Mouse (Mus musculus): ENCODE measurements around the gene Inafm1. TPM values are rescaled to one million over a fixed set of nuclear protein-coding genes. Genes with fewer than 3 reads are reported as not detected.

Inafm1 gene
- total and polyA plus RNA-seq, 3 experiments, result 1.5 to 9.5 (median 7.4) TPM

DNA sequence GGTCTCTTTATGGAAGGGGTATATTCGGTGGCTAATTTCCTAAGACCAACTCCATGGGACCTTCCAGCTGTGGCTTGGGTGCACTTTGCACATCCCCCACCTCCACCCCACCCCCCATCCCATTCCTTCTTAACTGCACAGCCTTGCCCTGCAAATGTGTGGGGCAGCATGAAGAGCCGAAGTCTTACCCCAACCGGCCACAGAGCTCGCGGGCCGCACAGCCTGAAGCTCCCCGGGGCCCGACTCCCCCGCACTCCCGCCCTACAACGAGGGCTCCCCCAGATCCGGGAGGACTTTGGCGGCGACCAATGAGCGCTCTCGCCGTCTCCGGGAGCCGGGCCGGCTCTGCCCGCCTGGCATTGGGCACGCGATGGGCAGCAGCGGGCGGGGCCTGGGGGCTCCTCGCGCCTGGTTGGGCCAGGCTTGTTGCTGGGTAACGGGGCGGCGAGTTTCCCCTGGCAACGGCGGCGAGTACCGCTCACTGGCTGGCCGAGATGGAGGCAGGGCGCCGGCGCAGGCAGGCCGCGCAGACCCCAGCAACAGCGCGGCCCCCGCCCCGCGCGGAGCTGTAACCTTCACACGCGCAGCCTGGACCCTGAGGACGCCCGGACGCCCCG lies 26.1 kb upstream of the Inafm1 start (continued):
- TF ChIP-seq USF2 (conservative IDR thresholded peaks at IDR 0.05; ENCODE audit: low read depth, low read length), result no peak

DNA sequence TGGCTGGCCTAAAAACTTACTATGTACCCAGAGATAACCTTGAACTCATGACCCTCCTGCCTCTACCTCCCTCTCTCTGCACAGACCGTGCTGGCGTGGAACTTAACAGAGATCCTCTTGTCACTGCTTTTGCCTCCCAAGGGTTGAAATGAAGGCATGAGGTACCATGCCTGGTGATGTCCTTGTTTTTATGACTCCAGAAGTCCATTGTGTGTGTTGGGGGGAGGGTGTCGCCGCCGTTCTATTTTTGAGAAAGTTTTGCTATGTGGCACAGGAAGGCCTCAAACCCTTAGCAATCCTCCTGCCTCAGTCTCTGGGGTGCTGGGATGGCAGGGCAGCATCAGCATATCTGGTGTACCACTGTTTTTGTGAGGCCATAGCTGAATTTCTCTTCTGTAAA lies 25.5 kb upstream of the Inafm1 start:
- H3K9me3 ChIP-seq (replicated peaks; ENCODE audit: low read length), result no peaks in the 10 kb centered on the region
- no peak overlapping the region for H3K4me3 ChIP-seq (replicated peaks in 1 of 3; ENCODE audit: low read depth in 2 of 3, low read length in 2 of 3, poor library complexity in 1 of 3)
- no peak for DNase-seq (ENCODE audit: extremely low read depth)
- H3K9ac ChIP-seq (ENCODE audit: insufficient read depth, low read depth), result no peak overlapping the region
- H3K27ac ChIP-seq (ENCODE audit: insufficient read depth, low read depth), result no peak overlapping the region
- no peak for TF ChIP-seq TBP (conservative IDR thresholded peaks at IDR 0.05; ENCODE audit: low read depth, low read length)
- TF ChIP-seq RAD21 (IDR thresholded peaks at IDR 0.05; ENCODE audit: low read depth, low read length), result no peak
- no peak for TF ChIP-seq POLR2A (IDR thresholded peaks at IDR 0.05; ENCODE audit: low read depth, low read length)
- no peak for TF ChIP-seq CTCF (conservative IDR thresholded peaks at IDR 0.05 in 1 of 2, IDR thresholded peaks at IDR 0.05 in 1 of 2; ENCODE audit: low read depth in 2 of 2, low read length in 2 of 2)
- no peak for TF ChIP-seq KAT2A (IDR thresholded peaks at IDR 0.05; ENCODE audit: insufficient replicate concordance, low read length)
- no peak for TF ChIP-seq ZMIZ1 (IDR thresholded peaks at IDR 0.05; ENCODE audit: low read depth, low read length)
- TF ChIP-seq JUN (IDR thresholded peaks at IDR 0.05; ENCODE audit: insufficient read depth, low read depth, low read length), result no peak
- no peak for TF ChIP-seq CHD1 (IDR thresholded peaks at IDR 0.05; ENCODE audit: low read depth, low read length)
- no peak for TF ChIP-seq USF1 (IDR thresholded peaks at IDR 0.05; ENCODE audit: low read depth, low read length)
- dilution Hi-C loops (cut with MboI; ENCODE audit: extremely low pct_ligation_motif_present, extremely low pct_unique_long_range_greater_than_20kb, low sequenced_read_pairs), result no loop called here
- H3K27me3 ChIP-seq (replicated peaks), result no peaks in the 10 kb centered on the region
- no peaks in the 10 kb centered on the region for H3K79me2 ChIP-seq (replicated peaks; ENCODE audit: control insufficient read depth, extremely low read depth, insufficient read depth, poor library complexity, severe bottlenecking)
- H3K4me2 ChIP-seq (ENCODE audit: insufficient read depth, low read depth, poor library complexity, severe bottlenecking), result no peak overlapping the region
- H3K4me1 ChIP-seq (ENCODE audit: control insufficient read depth in 1 of 2, insufficient read depth in 2 of 2), result peaks cover 16 to 31% of the 10 kb centered on the region in 2 experiments
- in situ Hi-C loops (cut with MboI; ENCODE audit: low pct_ligation_motif_present, low pct_unique_long_range_greater_than_20kb, low sequenced_read_pairs), result no loop called here
- H3K36me3 ChIP-seq (replicated peaks in 1 of 2; ENCODE audit: control insufficient read depth in 1 of 2, insufficient read depth in 1 of 2, low read length in 1 of 2), result no peaks in the 10 kb centered on the region

DNA sequence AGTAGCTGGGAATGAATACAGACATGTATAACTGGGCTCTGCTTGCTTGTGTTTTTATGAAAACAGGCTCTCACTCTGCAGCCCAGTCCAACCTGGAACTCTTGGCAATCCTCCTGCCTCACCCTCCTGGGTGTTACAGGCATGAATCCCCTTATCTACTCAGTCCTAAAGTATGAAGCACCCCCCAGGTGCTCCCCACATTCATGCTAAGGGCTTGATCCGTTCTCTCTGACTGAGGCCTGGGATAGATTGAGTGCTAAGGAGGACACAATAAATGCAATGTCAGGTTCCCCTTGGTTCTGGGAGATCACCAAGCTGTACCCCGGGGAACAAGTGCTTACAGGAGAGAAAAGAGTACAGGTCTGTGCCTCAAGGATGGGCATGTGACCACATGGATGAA lies 24.2 kb upstream of the Inafm1 start:
- dilution Hi-C loops (cut with MboI; ENCODE audit: extremely low pct_ligation_motif_present, extremely low pct_unique_long_range_greater_than_20kb, low sequenced_read_pairs) (no loop called here), in situ Hi-C loops (cut with MboI; ENCODE audit: low pct_ligation_motif_present, low pct_unique_long_range_greater_than_20kb, low sequenced_read_pairs) (no loop called here)
- H3K27ac ChIP-seq (ENCODE audit: insufficient read depth, low read depth), result no peak overlapping the region
- H3K9me3 ChIP-seq (replicated peaks; ENCODE audit: low read length), result no peaks in the 10 kb centered on the region
- H3K4me2 ChIP-seq (ENCODE audit: insufficient read depth, low read depth, poor library complexity, severe bottlenecking), result 0 out of 2 replicates have a peak overlapping the region, but pooled peaks have one; percentile 34
- H3K36me3 ChIP-seq (replicated peaks in 1 of 2; ENCODE audit: control insufficient read depth in 1 of 2, insufficient read depth in 1 of 2, low read length in 1 of 2), result no peaks in the 10 kb centered on the region
- no peak overlapping the region; the same call in 1 of the 2 replicates for H3K9ac ChIP-seq (ENCODE audit: insufficient read depth, low read depth)
- H3K4me1 ChIP-seq (ENCODE audit: control insufficient read depth in 1 of 2, insufficient read depth in 2 of 2), result peaks cover 16 to 31% of the 10 kb centered on the region in 2 experiments
- no peaks in the 10 kb centered on the region for H3K79me2 ChIP-seq (replicated peaks; ENCODE audit: control insufficient read depth, extremely low read depth, insufficient read depth, poor library complexity, severe bottlenecking)
- no peaks in the 10 kb centered on the region for H3K27me3 ChIP-seq (replicated peaks)
- no peak for TF ChIP-seq NELFE (IDR thresholded peaks at IDR 0.05; ENCODE audit: low read depth, low read length)
- TF ChIP-seq ZMIZ1 (IDR thresholded peaks at IDR 0.05; ENCODE audit: low read depth, low read length), result no peak
- TF ChIP-seq TCF12 (IDR thresholded peaks at IDR 0.05; ENCODE audit: low read depth, low read length), result no peak
- no peak for TF ChIP-seq CTCF (conservative IDR thresholded peaks at IDR 0.05 in 1 of 2, IDR thresholded peaks at IDR 0.05 in 1 of 2; ENCODE audit: low read depth in 2 of 2, low read length in 2 of 2)
- no peak for TF ChIP-seq ZC3H11A (IDR thresholded peaks at IDR 0.05; ENCODE audit: low read depth, low read length)
- TF ChIP-seq HCFC1 (IDR thresholded peaks at IDR 0.05; ENCODE audit: low read depth, low read length), result no peak
- TF ChIP-seq MYC (IDR thresholded peaks at IDR 0.05; ENCODE audit: low read depth, low read length), result no peak
- no peak for TF ChIP-seq SIN3A (IDR thresholded peaks at IDR 0.05; ENCODE audit: low read length)
- no peak for TF ChIP-seq JUN (IDR thresholded peaks at IDR 0.05; ENCODE audit: insufficient read depth, low read depth, low read length)
- no peak for TF ChIP-seq GABPA (IDR thresholded peaks at IDR 0.05; ENCODE audit: insufficient replicate concordance, low read depth, low read length)
- TF ChIP-seq IRF4 (IDR thresholded peaks at IDR 0.05; ENCODE audit: low read depth, low read length), result no peak
- TF ChIP-seq USF1 (IDR thresholded peaks at IDR 0.05; ENCODE audit: low read depth, low read length), result no peak
- TF ChIP-seq NRF1 (IDR thresholded peaks at IDR 0.05; ENCODE audit: low read depth, low read length), result no peak
- TF ChIP-seq TBP (conservative IDR thresholded peaks at IDR 0.05; ENCODE audit: low read depth, low read length), result no peak
- TF ChIP-seq MAZ (IDR thresholded peaks at IDR 0.05; ENCODE audit: low read depth, low read length), result no peak
- TF ChIP-seq MXI1 (IDR thresholded peaks at IDR 0.05; ENCODE audit: low read depth, low read length), result no peak
- no peak for TF ChIP-seq RCOR1 (conservative IDR thresholded peaks at IDR 0.05; ENCODE audit: low read depth, low read length)
- no peak for TF ChIP-seq ZKSCAN1 (IDR thresholded peaks at IDR 0.05; ENCODE audit: borderline replicate concordance, low read depth, low read length)
- no peak for DNase-seq (ENCODE audit: extremely low read depth)
- no peak overlapping the region for H3K4me3 ChIP-seq (replicated peaks in 1 of 3; ENCODE audit: low read depth in 2 of 3, low read length in 2 of 3, poor library complexity in 1 of 3)
